8 mouse cellular contexts compared by ENCODE assay signal in genomic region chr8:124662446-124663111, GRCm38 (mm10). TPM values are rescaled to one million over a fixed set of nuclear protein-coding genes. Genes with fewer than 3 reads are reported as not detected.
DNase-seq lines count a peak whose midpoint lies in the region; ATAC-seq and TF ChIP-seq lines count a peak whose summit lies in the region.

No protein-coding gene starts in this region.

- no peak for DNase-seq in left cerebral cortex, adult 2 months (ENCODE audit: extremely low spot score in 1 of 2, low spot score in 2 of 2)
- DNase-seq in left cerebral cortex, adult 8-10 months (ENCODE audit: low spot score in 2 of 2): no peak
- peak; percentile 12 for DNase-seq in T-cell, adult 2 months (ENCODE audit: low spot score)
- peak; percentile 62 for DNase-seq in forebrain, embryonic 11.5 days (ENCODE audit: low spot score)
- DNase-seq in Muller cell, postnatal 12 days (ENCODE audit: inconsistent ontology term): no peak
- no peak for DNase-seq in layer of hippocampus, postnatal 10 days (ENCODE audit: low spot score in 2 of 2)

- no peaks in the 10 kb centered on the region for H3K9me3 ChIP-seq in forebrain, embryonic 11.5 days (ENCODE audit: control insufficient read depth, low read length)
- no peaks in the 10 kb centered on the region for H3K9me3 ChIP-seq in intestine, embryonic 16.5 days (ENCODE audit: control insufficient read depth, low read length)

- no peaks in the 10 kb centered on the region for H3K36me3 ChIP-seq in forebrain, embryonic 11.5 days (ENCODE audit: control insufficient read depth, insufficient read depth, low read length)
- H3K36me3 ChIP-seq in intestine, embryonic 16.5 days (ENCODE audit: control insufficient read depth, insufficient read depth, low read length): no peaks in the 10 kb centered on the region

- peak overlapping the region; percentile 89 for H3K9ac ChIP-seq in forebrain, embryonic 11.5 days (ENCODE audit: low read length)
- peak overlapping the region; percentile 90 for H3K9ac ChIP-seq in intestine, embryonic 16.5 days (ENCODE audit: low read depth, low read length)

- peak overlapping the region; percentile 78 for H3K27ac ChIP-seq in left cerebral cortex, adult 2 months
- peak overlapping the region; percentile 18; the same call in 1 of the 2 replicates for H3K27ac ChIP-seq in forebrain, embryonic 11.5 days (ENCODE audit: low read depth, low read length)
- peak overlapping the region; percentile 92 for H3K27ac ChIP-seq in intestine, embryonic 16.5 days (ENCODE audit: low read length)

- peak overlapping the region; percentile 80 for H3K4me3 ChIP-seq in left cerebral cortex, adult 2 months
- peak overlapping the region; percentile 79 for H3K4me3 ChIP-seq in forebrain, embryonic 11.5 days (ENCODE audit: low read depth, low read length)
- H3K4me3 ChIP-seq in intestine, embryonic 16.5 days (ENCODE audit: low read length): peak overlapping the region; percentile 97

- no peaks in the 10 kb centered on the region for H3K27me3 ChIP-seq in forebrain, embryonic 11.5 days (ENCODE audit: control insufficient read depth, insufficient read depth, low read length)
- H3K27me3 ChIP-seq in intestine, embryonic 16.5 days (replicated peaks; ENCODE audit: control insufficient read depth, insufficient read depth, low read length): no peaks in the 10 kb centered on the region

- WGBS in forebrain, embryonic 11.5 days: under 1% methylated on average over 49 of the region's 49 CpGs
- WGBS in intestine, embryonic 16.5 days: under 1% methylated on average over 49 of the region's 49 CpGs

- TF ChIP-seq CTCF in left cerebral cortex, adult 2 months (IDR thresholded peaks at IDR 0.05): no peak

- peak overlapping the region; percentile 93 for H3K4me2 ChIP-seq in forebrain, embryonic 11.5 days (ENCODE audit: low read depth, low read length, severe bottlenecking)
- H3K4me2 ChIP-seq in intestine, embryonic 16.5 days (ENCODE audit: low read depth, low read length): peak overlapping the region; percentile 77

- peaks cover 5% of the 10 kb centered on the region for H3K4me1 ChIP-seq in forebrain, embryonic 11.5 days (replicated peaks; ENCODE audit: control insufficient read depth, insufficient read depth, low read length)
- H3K4me1 ChIP-seq in intestine, embryonic 16.5 days (ENCODE audit: control insufficient read depth, insufficient read depth, low read length): peaks cover 38% of the 10 kb centered on the region

- intact Hi-C loops in left cerebral cortex, adult 2 months (cut with DNase I): loop anchor here (1.0 kb wide), 1 partner anchor 45 kb away; no protein-coding TSS in a partner anchor

- ATAC-seq in forebrain, embryonic 11.5 days (replicated peaks; ENCODE audit: low FRiP score): peak; percentile 68
- ATAC-seq in intestine, embryonic 16.5 days: peak; percentile 43
- ATAC-seq in monocyte, adult 5-6 weeks (replicated peaks; ENCODE audit: insufficient number of reproducible peaks, low FRiP score, low TSS enrichment, poor library complexity, severe bottlenecking): 0 out of 2 replicates have a peak, but pooled peaks have one; percentile 27

RNA-seq across cellular contexts. Expression of gene 2310022B05Rik, which starts 0.6 kb away (rescaled TPM):
- total RNA-seq in left cerebral cortex, adult 2 months (2021): 10 to 100 TPM; 56.2 to 59.4 TPM
- total RNA-seq in left cerebral cortex, adult 8-10 months (2022): 10 to 100 TPM; 68.8 to 73.0 (median 71.5) TPM
- polyA plus RNA-seq in forebrain, embryonic 11.5 days (2014; fragmentation: Nextera tagmentation; extraction: Ambion mirVana): 23.5 and 26.6 TPM in 2 replicates
- 17.0 and 20.8 TPM in 2 replicates for polyA plus RNA-seq in intestine, embryonic 16.5 days (2015; fragmentation: Nextera tagmentation; extraction: Ambion mirVana)
- total RNA-seq in monocyte, adult 5-6 weeks (2017): 1.1 to 3.5 TPM (median 3.2 TPM) in 3 replicates
- 100 to 1,000 TPM in 1 of 2 experiments, 10 to 100 TPM in 1; 96.2 to 106 TPM for total RNA-seq in layer of hippocampus, postnatal 10 days (2021)

RNA-seq across cellular contexts. Expression of gene Ttc13, which starts 59.2 kb away (rescaled TPM):
- total RNA-seq in left cerebral cortex, adult 2 months (2021): 10 to 100 TPM; 41.4 to 42.6 TPM
- total RNA-seq in left cerebral cortex, adult 8-10 months (2022): 10 to 100 TPM; 38.5 to 42.9 (median 39.3) TPM
- polyA plus RNA-seq in forebrain, embryonic 11.5 days (2014; fragmentation: Nextera tagmentation; extraction: Ambion mirVana): 60.3 and 63.2 TPM in 2 replicates
- 34.7 and 35.0 TPM in 2 replicates for polyA plus RNA-seq in intestine, embryonic 16.5 days (2015; fragmentation: Nextera tagmentation; extraction: Ambion mirVana)
- 14.5 to 74.3 TPM (median 26.1 TPM) in 3 replicates for total RNA-seq in monocyte, adult 5-6 weeks (2017)
- 10 to 100 TPM; 59.3 to 61.0 TPM for total RNA-seq in layer of hippocampus, postnatal 10 days (2021)

RNA-seq across cellular contexts. Expression of gene Arv1, which starts 59.4 kb away (rescaled TPM):
- 10 to 100 TPM; 13.0 to 13.9 TPM for total RNA-seq in left cerebral cortex, adult 2 months (2021)
- total RNA-seq in left cerebral cortex, adult 8-10 months (2022): 10 to 100 TPM; 11.4 to 13.0 (median 11.6) TPM
- 34.1 and 38.2 TPM in 2 replicates for polyA plus RNA-seq in forebrain, embryonic 11.5 days (2014; fragmentation: Nextera tagmentation; extraction: Ambion mirVana)
- polyA plus RNA-seq in intestine, embryonic 16.5 days (2015; fragmentation: Nextera tagmentation; extraction: Ambion mirVana): 15.2 and 17.1 TPM in 2 replicates
- 1.0 to 2.9 TPM in 2 of 3 replicates, not detected in the other for total RNA-seq in monocyte, adult 5-6 weeks (2017)
- 10 to 100 TPM; 15.6 to 20.2 TPM for total RNA-seq in layer of hippocampus, postnatal 10 days (2021)

Comparison
In these comparisons a context has a peak if more than half of its experiments do, and no peak if none do; other contexts are left out.
1. DNase-seq: peak in T-cell, adult 2 months (single experiment) and forebrain, embryonic 11.5 days (single experiment); none in left cerebral cortex, adult 2 months (0 of 2), left cerebral cortex, adult 8-10 months (0 of 2), Muller cell, postnatal 12 days (single experiment) and layer of hippocampus, postnatal 10 days (0 of 2).
2. H3K27ac ChIP-seq: peak in every context shown above with its lines; median percentile 92 in intestine, embryonic 16.5 days; 78 in left cerebral cortex, adult 2 months; 18 in forebrain, embryonic 11.5 days.
3. RNA of gene 2310022B05Rik, which starts 0.6 kb away (total RNA-seq): 96.2 to 106 TPM in layer of hippocampus, postnatal 10 days, 68.8 to 73.0 TPM in left cerebral cortex, adult 8-10 months and 56.2 to 59.4 TPM in left cerebral cortex, adult 2 months; 1.1 to 3.5 TPM in monocyte, adult 5-6 weeks; every median in the first group is over 10 times any median in the second.
4. Peak in every context shown above with its lines, with median percentiles within 50 percentile points of each other: H3K4me3 ChIP-seq and ATAC-seq.